Mouse (Mus musculus) midbrain, embryonic 10.5 days (tissue): ENCODE data around the gene Plpp2. TPM values are rescaled to one million over a fixed set of nuclear protein-coding genes. Genes with fewer than 3 reads are reported as not detected.

Experiments used
- DNase-seq: peaks from one replicate; pipeline ENCODE4 v3.0.0-alpha.2; 2017; ENCODE audit warnings: low spot score
- H3K27ac ChIP-seq: fragments of 300-500 bp; sonication (generic); replicated peaks from 2 replicates; pipeline ENCODE4 v1.5.1; 2016; ENCODE audit warnings: mild to moderate bottlenecking
- H3K27me3 ChIP-seq: fragments of 300-500 bp; sonication (generic); 2 replicates; pipeline ENCODE4 v1.6.1; 2016; ENCODE audit warnings: low read depth, mild to moderate bottlenecking; ENCODE audit not compliant: poor library complexity, severe bottlenecking
- H3K36me3 ChIP-seq: fragments of 300-500 bp; sonication (generic); 2 replicates; pipeline ENCODE4 v1.6.1; 2016; ENCODE audit warnings: mild to moderate bottlenecking, moderate library complexity
- H3K4me1 ChIP-seq: fragments of 300-500 bp; sonication (generic); 2 replicates; pipeline ENCODE4 v1.6.1; 2016
- H3K4me3 ChIP-seq: fragments of 300-500 bp; sonication (generic); 2 replicates; pipeline ENCODE4 v1.5.1; 2016; ENCODE audit warnings: mild to moderate bottlenecking, moderate library complexity
- H3K9me3 ChIP-seq: fragments of 300-500 bp; sonication (generic); replicated peaks from 2 replicates; pipeline ENCODE4 v1.6.1; 2016; ENCODE audit warnings: mild to moderate bottlenecking
- WGBS: fragments of 180-500 bp; shearing (Covaris S2); methylation state at CpG from one replicate; pipeline ENCODE4 v1.1.7; 2016; 5-methylcytosine and 5-hydroxymethylcytosine counted together
- polyA plus RNA-seq: library from polyadenylated mRNA; unstranded; fragments of >200 nt; fragmentation: Nextera tagmentation; extraction: Ambion mirVana; gene quantifications from 2 replicates; pipeline ENCODE4 v1.2.1, GENCODE M21; 2016

Plpp2 gene
- polyA plus RNA-seq, 1 experiment from 2014 or later: 23.6 TPM

- H3K4me3 ChIP-seq: no peak overlapping the region
- H3K9me3 ChIP-seq: peaks cover 6% of the 10 kb centered on the region; the same call in 1 of the 2 replicates
- no peaks in the 10 kb centered on the region for H3K36me3 ChIP-seq
- no peaks in the 10 kb centered on the region for H3K27me3 ChIP-seq
- H3K4me1 ChIP-seq: no peaks in the 10 kb centered on the region
- no peak for DNase-seq
- no peak overlapping the region for H3K27ac ChIP-seq
- WGBS: 92% methylated on average over 5 of the region's 5 CpGs
Observed at GRCm38 (mm10) chr10:79569921-79570320, 36.3 kb upstream of the Plpp2 start.

GRCm38 (mm10) chr10:79559716-79560115, 26.1 kb upstream of the Plpp2 start:
- H3K4me3 ChIP-seq: no peak overlapping the region
- H3K27ac ChIP-seq: no peak overlapping the region
- H3K36me3 ChIP-seq: 0 out of 2 replicates have a peak, but pooled peaks cover 5% of the 10 kb centered on the region
- H3K27me3 ChIP-seq: no peaks in the 10 kb centered on the region
- peaks cover 19% of the 10 kb centered on the region; the same call in 1 of the 2 replicates for H3K9me3 ChIP-seq
- 88% methylated on average over 2 of the region's 2 CpGs for WGBS
- peaks cover 8% of the 10 kb centered on the region for H3K4me1 ChIP-seq
- no peak for DNase-seq

DNA sequence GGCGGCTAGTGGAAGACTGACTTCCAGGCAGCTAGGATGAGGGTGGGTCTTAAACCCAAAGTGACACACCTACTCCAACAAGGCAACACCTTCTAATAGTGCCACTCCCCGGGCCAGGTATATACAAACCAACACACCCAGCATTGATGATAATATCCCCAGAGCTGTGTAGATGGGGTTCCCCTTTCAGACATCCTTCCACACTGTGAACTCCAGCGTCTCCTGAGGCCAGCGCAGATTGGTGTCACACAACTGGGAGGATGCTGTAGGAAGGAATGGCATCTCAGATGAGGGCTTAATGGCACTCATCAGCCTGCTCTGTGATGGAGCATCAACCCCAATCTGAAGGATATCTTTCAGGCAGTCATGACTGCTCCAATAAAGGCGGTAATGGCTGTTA, 23.9 kb upstream of the Plpp2 start:
- Histone ChIP-seq H3K36me3 (0 out of 2 replicates have a peak, but pooled peaks cover under 1% of the 10 kb centered on the region), H3K27ac (no peak overlapping the region), H3K27me3 (no peaks in the 10 kb centered on the region), H3K9me3 (no peaks in the 10 kb centered on the region), H3K4me1 (peaks cover 28% of the 10 kb centered on the region), H3K4me3 (no peak overlapping the region)
- 90% methylated on average over 5 of the region's 5 CpGs for WGBS
- no peak for DNase-seq

DNA sequence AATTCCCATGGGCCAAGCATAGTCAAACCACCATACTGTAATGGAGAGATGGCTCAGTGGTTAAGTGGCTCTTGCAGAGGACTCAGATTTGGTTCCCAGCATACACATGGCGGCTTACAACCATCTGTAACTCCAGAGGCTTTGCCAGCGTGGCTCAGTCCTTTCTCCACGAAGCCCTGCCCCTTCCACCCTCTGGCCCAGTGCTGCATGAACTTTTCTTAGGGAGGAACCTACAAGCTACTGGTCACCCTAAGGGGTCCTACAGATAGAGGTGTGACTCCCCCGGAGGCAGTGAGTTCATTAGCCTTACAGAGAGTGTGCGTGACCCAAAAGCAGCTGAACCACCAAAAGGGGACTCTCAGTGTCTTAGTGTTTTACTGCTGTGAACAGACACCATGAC, 23.4 kb upstream of the Plpp2 start:
- Histone ChIP-seq H3K27me3 (no peaks in the 10 kb centered on the region), H3K27ac (no peak overlapping the region), H3K9me3 (no peaks in the 10 kb centered on the region), H3K36me3 (peaks cover 3% of the 10 kb centered on the region; the same call in 1 of the 2 replicates), H3K4me1 (peaks cover 33% of the 10 kb centered on the region), H3K4me3 (no peak overlapping the region)
- DNase-seq: no peak
- WGBS: 91% methylated on average over 5 of the region's 5 CpGs

DNA sequence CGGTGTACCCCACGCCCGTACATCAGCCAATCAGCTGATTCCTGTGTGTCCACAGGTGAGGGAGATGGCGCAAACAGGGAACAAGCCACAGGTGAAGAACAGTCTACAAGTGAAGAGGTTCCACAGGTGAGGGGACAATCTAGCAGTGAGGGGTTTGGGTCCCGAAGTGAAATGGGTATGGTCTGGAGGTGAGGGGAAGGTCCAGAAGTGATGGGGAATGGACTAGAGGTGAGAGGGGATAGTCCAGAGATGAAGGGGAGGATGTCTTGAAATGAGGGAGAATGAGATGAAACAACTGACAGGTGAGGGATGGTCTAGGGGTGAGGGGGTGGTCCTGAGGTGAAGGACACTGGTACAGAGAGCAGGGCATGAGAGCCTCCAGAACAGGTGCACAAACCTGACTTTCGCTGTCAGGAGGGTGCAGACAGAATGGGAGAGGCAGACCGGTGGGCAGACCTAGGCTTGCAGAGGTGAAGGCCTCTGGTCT, 21.7 kb upstream of the Plpp2 start:
- H3K4me3 ChIP-seq: peak overlapping the region; percentile 93
- 28% methylated on average over 7 of the region's 7 CpGs for WGBS
- H3K27me3 ChIP-seq: no peaks in the 10 kb centered on the region
- H3K36me3 ChIP-seq: peaks cover 17% of the 10 kb centered on the region
- no peaks in the 10 kb centered on the region for H3K9me3 ChIP-seq
- DNase-seq: no peak
- H3K4me1 ChIP-seq: peaks cover 35% of the 10 kb centered on the region
- H3K27ac ChIP-seq: peak overlapping the region; percentile 97

DNA sequence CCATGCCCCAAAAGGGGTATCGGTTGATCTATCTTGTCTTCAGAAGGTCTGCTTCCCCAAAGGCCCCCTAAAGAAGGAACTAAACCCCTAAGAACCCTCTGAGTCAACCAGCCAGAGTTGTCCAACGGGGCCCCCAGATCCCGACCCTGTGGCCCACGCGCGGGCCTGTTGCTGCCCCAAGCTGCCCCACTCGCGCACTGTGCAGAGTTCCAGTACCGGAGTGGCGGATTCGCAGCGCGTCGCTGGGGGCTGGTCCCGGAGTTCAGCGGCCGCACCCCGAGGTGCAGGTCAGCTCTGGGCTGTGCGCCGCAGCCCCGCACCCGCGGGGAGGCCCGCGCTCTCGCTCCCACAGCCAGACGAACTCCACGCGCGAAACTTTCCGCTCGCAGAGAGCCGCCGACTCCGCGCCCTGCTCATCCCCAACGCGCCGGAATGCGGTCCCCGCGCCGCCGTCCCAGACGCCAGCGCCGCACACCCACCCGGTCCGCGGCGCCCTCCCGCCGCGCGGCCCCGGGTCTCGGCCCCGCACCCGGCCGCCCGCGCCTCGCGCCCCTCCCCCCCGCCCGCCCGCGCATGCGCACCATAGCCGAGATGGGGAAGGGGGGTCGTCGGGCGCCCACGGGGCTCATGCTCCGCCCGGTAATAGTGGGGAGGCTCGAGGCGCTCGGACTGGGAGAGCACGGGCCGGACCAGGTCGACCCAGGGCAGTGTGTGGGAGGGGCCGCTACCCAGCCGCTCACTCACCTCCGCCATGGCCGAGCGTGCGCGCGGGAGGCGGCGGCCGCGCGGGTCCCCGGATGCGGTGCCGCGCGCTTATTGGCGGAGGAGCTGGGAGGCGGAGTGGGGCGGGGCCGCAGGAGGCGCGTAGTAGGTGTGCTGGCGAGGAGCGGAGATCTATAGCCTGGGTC, 21.0 kb upstream of the Plpp2 start, which contains the start of gene Mier2:
Gene Mier2 (minus strand): TSS at position 870 of the 908 bp plus-strand sequence.
- peak within 1 kb of the TSS; percentile 93 for H3K4me3 ChIP-seq
- no peaks in the 10 kb centered on the region for H3K27me3 ChIP-seq
- peak within 1 kb of the TSS; percentile 97 for H3K27ac ChIP-seq
- DNase-seq: peak; percentile 81
- peaks cover 24% of the 10 kb centered on the region for H3K36me3 ChIP-seq
- H3K4me1 ChIP-seq: peaks cover 35% of the 10 kb centered on the region
- H3K9me3 ChIP-seq: no peaks in the 10 kb centered on the region
- 1% methylated on average over 96 of the region's 108 CpGs for WGBS

GRCm38 (mm10) chr10:79553691-79554090, 20.1 kb upstream of the Plpp2 start:
- H3K4me3 ChIP-seq: peak overlapping the region; percentile 93
- H3K27ac ChIP-seq: peak overlapping the region; percentile 97
- H3K27me3 ChIP-seq: no peaks in the 10 kb centered on the region
- no peaks in the 10 kb centered on the region for H3K9me3 ChIP-seq
- 53% methylated on average over 10 of the region's 10 CpGs for WGBS
- peaks cover 35% of the 10 kb centered on the region for H3K4me1 ChIP-seq
- DNase-seq: no peak
- peaks cover 33% of the 10 kb centered on the region for H3K36me3 ChIP-seq

- Histone ChIP-seq H3K36me3 (peaks cover 38% of the 10 kb centered on the region), H3K27me3 (no peaks in the 10 kb centered on the region), H3K4me3 (peak overlapping the region; percentile 93), H3K4me1 (peaks cover 35% of the 10 kb centered on the region), H3K27ac (0 out of 2 replicates have a peak overlapping the region, but pooled peaks have one; percentile 97), H3K9me3 (no peaks in the 10 kb centered on the region)
- no peak for DNase-seq
- 91% methylated on average over 6 of the region's 6 CpGs for WGBS
Observed at GRCm38 (mm10) chr10:79553176-79553575, 19.6 kb upstream of the Plpp2 start.

DNA sequence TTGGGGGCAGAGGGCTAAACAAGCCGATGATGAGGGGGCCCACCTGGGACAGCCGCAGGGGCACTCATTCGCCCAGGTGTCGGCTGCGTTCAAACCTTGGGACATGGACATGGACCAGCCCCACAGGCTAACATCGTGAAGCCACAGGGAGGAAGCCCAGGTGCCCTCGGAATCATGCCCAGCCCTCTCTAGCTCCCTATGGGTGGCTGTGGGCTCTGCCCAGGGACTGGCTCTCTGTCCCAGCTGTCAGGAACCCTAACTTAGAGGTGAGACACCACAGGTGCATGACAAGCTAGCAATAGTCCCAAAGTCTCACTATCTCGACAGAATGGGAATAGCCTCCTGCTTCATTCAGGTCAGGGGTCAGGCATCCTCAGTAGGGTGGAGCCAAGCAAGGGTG, 18.9 kb upstream of the Plpp2 start:
- Histone ChIP-seq H3K27me3 (no peaks in the 10 kb centered on the region), H3K4me3 (no peak overlapping the region), H3K36me3 (peaks cover 44% of the 10 kb centered on the region), H3K27ac (no peak overlapping the region), H3K4me1 (peaks cover 35% of the 10 kb centered on the region), H3K9me3 (no peaks in the 10 kb centered on the region)
- no peak for DNase-seq
- 93% methylated on average over 8 of the region's 8 CpGs for WGBS

- Histone ChIP-seq H3K36me3 (peaks cover 66% of the 10 kb centered on the region), H3K9me3 (no peaks in the 10 kb centered on the region), H3K4me1 (peaks cover 31% of the 10 kb centered on the region), H3K4me3 (no peak overlapping the region), H3K27ac (no peak overlapping the region), H3K27me3 (no peaks in the 10 kb centered on the region)
- DNase-seq: no peak
- 83% methylated on average over 9 of the region's 9 CpGs for WGBS
Observed at GRCm38 (mm10) chr10:79550366-79550765, 16.8 kb upstream of the Plpp2 start.

DNA sequence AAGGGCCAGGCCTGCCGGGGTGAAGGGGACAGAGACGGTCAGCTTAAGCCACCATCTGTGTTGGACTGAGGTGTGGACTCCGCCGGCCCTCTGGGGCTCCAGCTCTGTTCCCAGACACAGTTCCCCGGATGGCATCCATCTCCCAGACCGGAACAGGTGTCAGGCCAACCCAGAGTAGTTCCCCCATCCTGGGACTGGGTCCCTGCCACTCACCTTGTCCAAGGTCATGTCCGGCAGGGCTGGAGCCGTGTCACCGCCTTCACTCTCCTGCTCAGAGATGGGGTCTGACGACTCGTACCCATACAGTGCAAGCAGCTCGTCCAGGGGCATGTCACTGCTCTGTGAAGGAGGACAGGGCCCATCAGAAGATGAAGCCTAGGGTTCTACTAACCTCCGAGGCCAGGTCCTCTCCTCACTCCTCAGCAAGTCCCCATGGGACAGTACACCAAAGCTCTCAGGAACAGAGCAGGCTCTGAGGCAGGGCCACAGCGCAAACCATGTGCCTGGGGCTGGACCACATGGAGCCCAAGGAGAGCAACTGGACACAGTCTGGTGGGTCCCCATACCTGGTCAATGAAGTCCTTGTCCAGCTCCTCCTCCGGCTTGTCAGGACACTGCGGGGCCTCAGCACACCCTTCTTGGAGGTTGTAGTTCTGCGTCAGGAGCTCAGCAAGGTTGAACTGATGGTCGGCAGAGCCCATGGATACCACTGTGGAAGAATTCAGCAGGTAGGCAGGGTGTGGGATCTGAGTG, 15.6 kb upstream of the Plpp2 start:
- no peaks in the 10 kb centered on the region for H3K27me3 ChIP-seq
- H3K4me1 ChIP-seq: peaks cover 24% of the 10 kb centered on the region
- no peak for DNase-seq
- 93% methylated on average over 18 of the region's 18 CpGs for WGBS
- no peaks in the 10 kb centered on the region for H3K9me3 ChIP-seq
- no peak overlapping the region for H3K27ac ChIP-seq
- peaks cover 78% of the 10 kb centered on the region for H3K36me3 ChIP-seq
- H3K4me3 ChIP-seq: no peak overlapping the region

DNA sequence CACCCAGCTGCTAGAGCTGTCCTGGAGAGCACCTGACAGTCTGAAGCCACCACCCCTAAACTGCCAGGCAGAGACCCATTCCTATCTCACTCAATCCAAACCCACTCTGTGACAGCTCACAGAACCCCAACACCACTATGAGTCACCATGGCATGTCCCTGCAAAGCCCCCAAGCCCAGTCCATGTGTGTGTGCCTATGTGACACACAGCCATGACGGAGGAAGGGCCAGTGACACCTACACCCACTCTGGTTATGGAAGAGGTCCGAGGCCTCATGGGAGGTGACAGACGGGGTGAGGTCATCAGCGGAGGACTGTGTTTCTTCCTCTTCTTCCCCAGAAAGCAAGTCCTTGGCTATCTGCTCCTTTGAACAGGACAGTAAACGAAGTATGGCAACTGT, 14.9 kb upstream of the Plpp2 start:
- Histone ChIP-seq H3K36me3 (peaks cover 84% of the 10 kb centered on the region), H3K9me3 (no peaks in the 10 kb centered on the region), H3K27me3 (no peaks in the 10 kb centered on the region), H3K4me3 (no peak overlapping the region), H3K27ac (no peak overlapping the region), H3K4me1 (peaks cover 18% of the 10 kb centered on the region)
- no peak for DNase-seq
- 90% methylated on average over 5 of the region's 5 CpGs for WGBS
